Mouse (Mus musculus): ENCODE measurements around the gene Mdfic. TPM values are rescaled to one million over a fixed set of nuclear protein-coding genes. Genes with fewer than 3 reads are reported as not detected.

Gene Mdfic
- polyA plus RNA-seq, 1 experiment from 2014 or later: 1.0 TPM

- H3K9ac ChIP-seq: no peak overlapping the region
- H3K4me1 ChIP-seq: peaks cover 3% of the 10 kb centered on the region; the same call in 1 of the 2 replicates
- H3K4me3 ChIP-seq: no peak overlapping the region
- peak; percentile 76 for ATAC-seq (replicated peaks)
- H3K27me3 ChIP-seq (replicated peaks): no peaks in the 10 kb centered on the region
- no peaks in the 10 kb centered on the region for H3K9me3 ChIP-seq
- 41% methylated on average over 6 of the region's 6 CpGs for WGBS
- H3K4me2 ChIP-seq: no peak overlapping the region
- no peak overlapping the region for H3K27ac ChIP-seq
- no peaks in the 10 kb centered on the region for H3K36me3 ChIP-seq (replicated peaks)
Observed at GRCm38 (mm10) chr6:15745313-15745712, 24.9 kb downstream of the Mdfic start.

- H3K4me3 ChIP-seq: no peak overlapping the region
- no peak overlapping the region for H3K9ac ChIP-seq
- H3K4me1 ChIP-seq: peaks cover 3% of the 10 kb centered on the region; the same call in 1 of the 2 replicates
- no peak overlapping the region for H3K4me2 ChIP-seq
- no peaks in the 10 kb centered on the region for H3K9me3 ChIP-seq
- no peaks in the 10 kb centered on the region for H3K27me3 ChIP-seq (replicated peaks)
- ATAC-seq (replicated peaks): no peak
- H3K36me3 ChIP-seq (replicated peaks): no peaks in the 10 kb centered on the region
- WGBS: 79% methylated on average over 5 of the region's 5 CpGs
- no peak overlapping the region for H3K27ac ChIP-seq
Observed at GRCm38 (mm10) chr6:15745891-15746290, 25.4 kb downstream of the Mdfic start.

- Histone ChIP-seq H3K27ac (no peak overlapping the region), H3K9ac (no peak overlapping the region), H3K27me3 (replicated peaks) (no peaks in the 10 kb centered on the region), H3K4me3 (no peak overlapping the region), H3K9me3 (no peaks in the 10 kb centered on the region), H3K4me2 (no peak overlapping the region), H3K36me3 (replicated peaks) (no peaks in the 10 kb centered on the region), H3K4me1 (peaks cover 3% of the 10 kb centered on the region; the same call in 1 of the 2 replicates)
- no peak for ATAC-seq (replicated peaks)
- 94% methylated on average over 5 of the region's 5 CpGs for WGBS
Observed at GRCm38 (mm10) chr6:15747396-15748155, 27.1 kb downstream of the Mdfic start.

DNA sequence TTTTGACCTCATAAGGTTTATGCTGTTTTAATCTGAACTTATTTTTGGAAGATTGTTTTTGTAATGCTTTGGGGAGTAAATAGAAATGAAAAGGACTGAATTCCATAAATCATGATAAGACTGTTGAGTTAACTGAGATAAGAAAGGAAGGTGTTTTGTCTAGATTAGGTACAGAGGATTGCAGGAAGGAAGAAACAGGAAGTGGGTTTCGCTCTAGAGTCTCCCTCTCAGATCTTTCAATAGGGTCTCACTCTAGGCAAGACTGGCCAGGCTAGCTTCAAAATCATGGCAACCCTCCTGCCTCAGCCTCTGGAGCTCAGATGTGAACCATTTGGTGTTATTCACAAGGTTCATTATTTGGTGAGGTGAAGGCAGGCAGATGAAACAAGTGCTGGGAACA lies 27.8 kb downstream of the Mdfic start:
- Histone ChIP-seq H3K27me3 (replicated peaks) (no peaks in the 10 kb centered on the region), H3K27ac (no peak overlapping the region), H3K9me3 (no peaks in the 10 kb centered on the region), H3K4me1 (peaks cover 3% of the 10 kb centered on the region; the same call in 1 of the 2 replicates), H3K9ac (no peak overlapping the region), H3K36me3 (replicated peaks) (no peaks in the 10 kb centered on the region), H3K4me3 (no peak overlapping the region), H3K4me2 (no peak overlapping the region)
- 90% methylated on average over 1 of the region's 1 CpGs for WGBS
- ATAC-seq (replicated peaks): no peak

- no peaks in the 10 kb centered on the region for H3K27me3 ChIP-seq (replicated peaks)
- peaks cover 3% of the 10 kb centered on the region; the same call in 1 of the 2 replicates for H3K4me1 ChIP-seq
- 97% methylated on average over 2 of the region's 2 CpGs for WGBS
- no peaks in the 10 kb centered on the region for H3K36me3 ChIP-seq (replicated peaks)
- H3K9ac ChIP-seq: no peak overlapping the region
- ATAC-seq (replicated peaks): no peak
- H3K9me3 ChIP-seq: no peaks in the 10 kb centered on the region
- H3K4me3 ChIP-seq: no peak overlapping the region
- H3K4me2 ChIP-seq: no peak overlapping the region
- no peak overlapping the region for H3K27ac ChIP-seq
Observed at GRCm38 (mm10) chr6:15748943-15749342, 28.5 kb downstream of the Mdfic start.

DNA sequence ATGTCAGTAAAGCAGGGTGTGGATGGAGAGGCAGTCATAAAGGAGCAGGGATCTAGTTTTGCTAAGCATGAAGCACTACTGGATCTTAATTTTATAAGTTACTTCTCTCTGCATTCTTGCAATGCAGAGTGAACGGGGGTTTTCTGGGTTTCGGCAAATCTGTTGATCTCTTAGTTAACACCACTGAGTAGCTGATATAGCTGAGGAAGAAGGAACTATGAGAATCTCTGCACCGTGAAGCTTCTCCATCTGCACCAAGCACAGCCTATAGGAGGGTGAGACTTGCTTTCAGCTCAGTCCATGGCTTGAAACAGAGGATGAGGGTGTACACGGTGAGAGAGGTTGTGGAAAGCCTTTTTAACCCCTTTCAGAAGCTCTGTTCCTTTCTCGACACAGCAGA lies 29.6 kb downstream of the Mdfic start:
- 87% methylated on average over 5 of the region's 5 CpGs for WGBS
- no peak overlapping the region for H3K4me3 ChIP-seq
- no peaks in the 10 kb centered on the region for H3K27me3 ChIP-seq (replicated peaks)
- H3K27ac ChIP-seq: no peak overlapping the region
- H3K4me1 ChIP-seq: peaks cover 3% of the 10 kb centered on the region; the same call in 1 of the 2 replicates
- no peak for ATAC-seq (replicated peaks)
- H3K9me3 ChIP-seq: no peaks in the 10 kb centered on the region
- no peak overlapping the region for H3K9ac ChIP-seq
- no peaks in the 10 kb centered on the region for H3K36me3 ChIP-seq (replicated peaks)
- H3K4me2 ChIP-seq: no peak overlapping the region

GRCm38 (mm10) chr6:15751375-15751774 lies 30.9 kb downstream of the Mdfic start:
- no peak for ATAC-seq (replicated peaks)
- H3K36me3 ChIP-seq (replicated peaks): no peaks in the 10 kb centered on the region
- no peak overlapping the region for H3K4me3 ChIP-seq
- H3K9me3 ChIP-seq: no peaks in the 10 kb centered on the region
- H3K4me1 ChIP-seq: no peaks in the 10 kb centered on the region
- no peaks in the 10 kb centered on the region for H3K27me3 ChIP-seq (replicated peaks)
- WGBS: 93% methylated on average over 2 of the region's 2 CpGs
- no peak overlapping the region for H3K9ac ChIP-seq
- no peak overlapping the region for H3K4me2 ChIP-seq
- H3K27ac ChIP-seq: no peak overlapping the region

- H3K4me3 ChIP-seq: no peak overlapping the region
- WGBS: 90% methylated on average over 5 of the region's 5 CpGs
- no peak overlapping the region for H3K4me2 ChIP-seq
- no peak overlapping the region for H3K9ac ChIP-seq
- no peaks in the 10 kb centered on the region for H3K36me3 ChIP-seq (replicated peaks)
- H3K27ac ChIP-seq: no peak overlapping the region
- no peak for ATAC-seq (replicated peaks)
- H3K27me3 ChIP-seq (replicated peaks): no peaks in the 10 kb centered on the region
- H3K4me1 ChIP-seq: no peaks in the 10 kb centered on the region
- no peaks in the 10 kb centered on the region for H3K9me3 ChIP-seq
Observed at GRCm38 (mm10) chr6:15752160-15752559, 31.7 kb downstream of the Mdfic start.

- Histone ChIP-seq H3K27ac (no peak overlapping the region), H3K9ac (no peak overlapping the region), H3K27me3 (replicated peaks) (no peaks in the 10 kb centered on the region), H3K9me3 (no peaks in the 10 kb centered on the region), H3K4me2 (no peak overlapping the region), H3K4me1 (no peaks in the 10 kb centered on the region), H3K36me3 (replicated peaks) (no peaks in the 10 kb centered on the region), H3K4me3 (no peak overlapping the region)
- no peak for ATAC-seq (replicated peaks)
Observed at GRCm38 (mm10) chr6:15753208-15753607, 32.7 kb downstream of the Mdfic start.

DNA sequence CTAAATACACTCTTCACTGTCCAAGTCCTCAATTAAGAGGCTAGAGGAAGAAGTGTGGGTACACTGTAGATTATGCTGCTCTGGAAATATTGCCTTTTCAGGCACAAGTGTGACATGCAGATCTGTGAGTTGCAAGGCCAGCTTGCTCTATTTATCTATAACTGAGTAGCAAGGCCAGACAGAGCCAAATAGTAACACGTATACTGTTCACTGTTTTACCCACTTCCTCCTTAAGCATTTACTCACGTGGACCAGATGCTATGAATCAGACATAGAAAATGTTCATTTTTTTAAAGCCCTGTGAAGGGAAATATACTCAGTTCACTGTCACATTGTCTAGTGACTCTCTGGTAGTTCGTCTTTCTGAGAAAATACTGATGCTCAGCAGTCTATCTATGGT lies 37.9 kb downstream of the Mdfic start:
- 84% methylated on average over 3 of the region's 3 CpGs for WGBS
- Histone ChIP-seq H3K27ac (no peak overlapping the region), H3K4me3 (no peak overlapping the region)

DNA sequence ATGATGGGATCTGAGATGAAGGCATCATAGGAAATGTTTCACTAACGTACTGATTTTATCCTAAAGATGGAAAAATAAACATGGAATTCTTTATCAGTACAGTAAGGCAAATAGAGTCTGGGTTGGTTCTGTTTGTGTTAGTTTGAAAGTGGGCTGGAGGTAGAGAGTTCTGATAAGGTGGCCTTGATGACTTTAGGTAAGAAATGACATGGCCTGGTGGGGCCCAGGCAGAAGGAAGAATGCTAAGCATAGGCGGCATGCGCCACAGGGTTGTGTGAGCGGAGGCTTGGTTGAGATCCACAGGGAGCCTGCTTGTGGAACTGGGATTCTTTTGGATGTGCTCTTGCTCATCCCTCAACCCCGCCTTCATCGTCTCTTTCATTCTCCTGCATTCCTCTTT lies 40.3 kb downstream of the Mdfic start:
- Histone ChIP-seq H3K27ac (no peak overlapping the region), H3K4me1 (no peaks in the 10 kb centered on the region), H3K27me3 (replicated peaks) (no peaks in the 10 kb centered on the region), H3K9me3 (no peaks in the 10 kb centered on the region), H3K4me3 (no peak overlapping the region), H3K4me2 (no peak overlapping the region), H3K9ac (no peak overlapping the region), H3K36me3 (replicated peaks) (no peaks in the 10 kb centered on the region)
- 59% methylated on average over 6 of the region's 6 CpGs for WGBS
- no peak for ATAC-seq (replicated peaks)

More for the DNA sequence above, 37.9 kb downstream of the Mdfic start:
- H3K36me3 ChIP-seq (replicated peaks): no peaks in the 10 kb centered on the region
- no peak overlapping the region for H3K4me2 ChIP-seq
- ATAC-seq (replicated peaks): no peak
- no peaks in the 10 kb centered on the region for H3K9me3 ChIP-seq
- H3K9ac ChIP-seq: no peak overlapping the region
- H3K27me3 ChIP-seq (replicated peaks): no peaks in the 10 kb centered on the region
- no peaks in the 10 kb centered on the region for H3K4me1 ChIP-seq

DNA sequence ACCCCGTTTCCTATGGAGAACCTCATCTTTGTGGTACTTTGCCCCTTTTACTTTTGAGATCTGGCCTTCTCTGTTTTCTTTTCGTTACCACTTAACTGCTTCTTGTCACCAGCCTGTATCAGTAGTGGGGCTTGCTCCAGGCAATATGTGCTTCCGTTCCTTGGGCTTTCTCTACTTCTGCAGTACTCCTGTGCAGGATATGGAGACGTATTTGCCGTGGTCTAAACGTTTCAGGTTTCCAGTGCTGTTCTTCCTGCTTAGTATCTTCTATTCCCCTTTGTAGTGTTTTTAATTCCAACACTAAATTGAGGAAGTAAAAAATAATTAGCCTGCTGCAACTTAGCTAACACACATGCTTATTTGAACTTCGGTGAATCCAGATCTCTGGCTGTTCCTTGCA lies 43.6 kb downstream of the Mdfic start:
- ATAC-seq (replicated peaks): no peak
- no peaks in the 10 kb centered on the region for H3K36me3 ChIP-seq (replicated peaks)
- H3K9me3 ChIP-seq: no peaks in the 10 kb centered on the region

DNA sequence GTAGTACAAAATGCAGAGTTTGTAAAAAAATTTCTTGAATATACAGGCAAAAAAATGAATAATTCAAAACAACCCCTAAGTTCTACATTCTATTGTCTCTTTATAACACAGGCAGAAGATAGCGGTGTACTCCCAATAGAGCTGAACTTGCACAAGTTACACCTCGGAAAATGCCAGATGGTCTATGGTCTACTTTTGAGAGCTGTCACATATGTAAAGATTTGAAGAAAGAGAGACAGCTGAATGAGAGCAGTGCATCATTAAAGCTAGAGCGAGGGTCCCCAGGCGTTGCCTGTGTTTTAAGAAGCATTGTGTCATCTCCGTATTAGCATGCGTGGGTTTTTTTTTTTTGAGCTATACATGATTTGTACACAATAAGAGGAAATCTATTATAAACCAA lies 47.0 kb downstream of the Mdfic start:
- WGBS: 39% methylated on average over 6 of the region's 6 CpGs
- Histone ChIP-seq H3K27me3 (replicated peaks) (no peaks in the 10 kb centered on the region), H3K9me3 (no peaks in the 10 kb centered on the region), H3K4me1 (no peaks in the 10 kb centered on the region), H3K36me3 (replicated peaks) (no peaks in the 10 kb centered on the region), H3K9ac (no peak overlapping the region), H3K4me2 (no peak overlapping the region), H3K4me3 (no peak overlapping the region), H3K27ac (no peak overlapping the region)
- ATAC-seq (replicated peaks): peak; percentile 50; the same call in 1 of the 2 replicates

More for the DNA sequence above, 43.6 kb downstream of the Mdfic start:
- Histone ChIP-seq H3K27me3 (replicated peaks) (no peaks in the 10 kb centered on the region), H3K4me3 (no peak overlapping the region), H3K4me1 (no peaks in the 10 kb centered on the region), H3K27ac (no peak overlapping the region), H3K9ac (no peak overlapping the region), H3K4me2 (no peak overlapping the region)
- 87% methylated on average over 7 of the region's 7 CpGs for WGBS

Data from midbrain, embryonic 15.5 days (tissue).